Mouse (Mus musculus) CD8-positive naive resting alpha-beta T cell, adult 2 months (primary cell): ENCODE data around the gene Mpp4.

Experiments used
- DNase-seq, 2 experiments: peaks; one replicate each; pipeline ENCODE4 v3.0.0; 2022; ENCODE audit warnings: low read depth in 2 of 2, low spot score in 2 of 2

Gene Mpp4

GRCm38 (mm10) chr1:59094705-59095104, 68.5 kb downstream of the Mpp4 start, which contains the start of gene C2cd6:
TSS of gene C2cd6 (minus strand) at chr1:59094900.
- DNase-seq = no peak
